Mouse (Mus musculus): ENCODE results near the gene Scamp2.

GRCm38 (mm10) chr9:57522861-57523246 is 37.9 kb upstream of the Scamp2 start:
- no peak for TF ChIP-seq POLR2A (IDR thresholded peaks at IDR 0.05; ENCODE audit: low read depth, low read length)
- TF ChIP-seq CTCF (conservative IDR thresholded peaks at IDR 0.05; ENCODE audit: insufficient read depth, insufficient read length, low read depth, low read length), result no peak
